Mouse (Mus musculus) neutrophil, adult 83 days (primary cell): Measurements from ENCODE around the gene Cdx2. TPM values are rescaled to one million over a fixed set of nuclear protein-coding genes. Genes with fewer than 3 reads are reported as not detected.

Experiments used
- total RNA-seq, 2 experiments: library from RNA; stranded (reverse); gene quantifications; one replicate each; pipeline ENCODE4 v1.2.4; 2023

Gene Cdx2
- not detected for total RNA-seq

DNA sequence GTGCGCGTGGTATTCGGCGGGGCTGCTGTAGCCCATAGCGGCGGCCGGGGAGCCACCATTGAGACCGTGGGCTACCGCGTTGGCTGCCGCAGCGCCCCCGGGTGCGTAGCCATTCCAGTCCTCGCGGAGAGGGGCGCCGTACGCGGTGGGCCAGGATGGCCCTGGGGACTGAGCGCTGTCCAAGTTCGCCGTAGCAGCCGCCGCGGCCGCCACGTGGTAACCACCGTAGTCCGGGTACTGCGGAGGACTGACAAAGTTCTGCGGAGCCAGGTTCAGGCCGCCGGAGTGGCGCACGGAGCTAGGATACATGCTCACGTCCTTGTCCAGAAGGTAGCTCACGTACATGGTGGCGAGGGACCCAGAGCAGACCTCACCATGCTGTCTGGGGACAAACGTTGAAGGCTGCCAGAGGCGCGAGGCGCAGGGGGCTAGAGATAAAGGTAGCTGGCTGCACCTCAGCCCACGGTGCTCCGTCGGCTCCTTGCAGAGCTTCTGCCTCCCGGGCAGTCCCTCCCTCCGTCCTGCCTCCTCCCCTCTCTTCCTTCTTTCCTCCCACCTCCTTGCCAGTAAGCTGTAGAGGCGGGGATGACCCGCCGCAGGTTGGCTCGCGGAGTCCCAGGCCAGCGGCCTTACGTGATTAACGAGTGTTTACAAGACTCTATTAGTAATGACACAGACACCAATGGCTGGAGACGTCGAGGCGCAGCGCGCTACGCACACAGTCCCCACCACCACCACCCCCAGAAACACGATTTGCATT lies at the start of gene Cdx2:
TSS of gene Cdx2 (minus strand) at position 633 of the 760 bp plus-strand sequence.

DNA sequence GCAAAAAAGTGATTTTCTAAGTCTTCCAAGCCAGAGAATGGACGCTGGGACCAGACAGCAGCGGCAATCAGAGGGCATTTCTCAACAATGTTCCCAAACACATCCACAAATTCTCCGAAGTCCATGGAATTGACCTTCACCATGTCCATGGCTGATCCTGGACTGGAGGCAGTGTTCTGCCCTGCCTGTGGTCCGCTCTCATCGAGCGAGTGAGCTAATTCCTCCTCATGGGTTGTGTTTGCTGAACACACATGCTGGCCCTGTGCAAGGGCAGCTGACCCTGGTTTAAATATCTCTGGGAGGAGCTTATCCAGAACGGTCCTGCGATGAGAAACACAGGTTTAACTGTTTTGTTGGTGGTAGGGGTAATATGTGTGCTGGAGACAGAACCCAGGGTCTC lies 15.1 kb upstream of the Cdx2 start, which contains the start of gene Urad:
TSS of gene Urad (minus strand) at position 258 of the 400 bp plus-strand sequence.

DNA sequence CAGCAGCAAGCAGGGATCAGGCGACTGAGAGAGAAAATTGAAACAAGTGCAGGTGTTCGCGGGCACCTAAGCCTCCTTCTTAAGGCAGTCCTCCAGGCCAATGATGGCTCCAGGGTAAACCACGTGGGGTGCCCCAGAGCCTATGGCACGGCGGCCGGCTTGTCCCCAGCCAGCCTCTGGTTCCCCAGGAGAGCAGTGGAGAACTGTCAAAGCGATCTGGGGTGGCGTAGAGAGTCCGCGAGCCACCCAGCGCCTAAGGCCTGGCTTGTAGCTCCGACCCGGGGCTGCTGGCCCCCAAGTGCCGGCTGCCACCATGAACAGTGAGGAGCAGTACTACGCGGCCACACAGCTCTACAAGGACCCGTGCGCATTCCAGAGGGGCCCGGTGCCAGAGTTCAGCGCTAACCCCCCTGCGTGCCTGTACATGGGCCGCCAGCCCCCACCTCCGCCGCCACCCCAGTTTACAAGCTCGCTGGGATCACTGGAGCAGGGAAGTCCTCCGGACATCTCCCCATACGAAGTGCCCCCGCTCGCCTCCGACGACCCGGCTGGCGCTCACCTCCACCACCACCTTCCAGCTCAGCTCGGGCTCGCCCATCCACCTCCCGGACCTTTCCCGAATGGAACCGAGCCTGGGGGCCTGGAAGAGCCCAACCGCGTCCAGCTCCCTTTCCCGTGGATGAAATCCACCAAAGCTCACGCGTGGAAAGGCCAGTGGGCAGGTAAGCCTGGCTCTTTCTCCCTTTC lies 37.0 kb downstream of the Cdx2 start, which contains the start of gene Pdx1:
TSS of gene Pdx1 (plus strand) at position 34 of the 747 bp plus-strand sequence.

Other genes with a start within 250 kb of the Cdx2 start
- gene Lnx2, start 230.7 kb downstream of the Cdx2 start, total RNA-seq, result 1 to 10 TPM; 4.1 to 6.1 TPM
- gene Polr1d, start 230.2 kb downstream of the Cdx2 start, total RNA-seq, result 10 to 100 TPM; 56.8 to 66.6 TPM
- gene Gsx1, start 118.6 kb downstream of the Cdx2 start, total RNA-seq, result not detected
- not detected for gene Pdx1, start 37.3 kb downstream of the Cdx2 start, total RNA-seq
- not detected for gene Urad, start 15.2 kb upstream of the Cdx2 start, total RNA-seq
- gene Flt3, start 93.2 kb upstream of the Cdx2 start, total RNA-seq, result 1 to 10 TPM; 4.7 to 6.6 TPM
- gene Pan3, start 122.9 kb upstream of the Cdx2 start, total RNA-seq, result 100 to 1,000 TPM; 174 to 190 TPM